Mouse (Mus musculus) lung, postnatal 0 days (tissue): ENCODE data around the gene Ect2. TPM values are rescaled to one million over a fixed set of nuclear protein-coding genes. Genes with fewer than 3 reads are reported as not detected.
A peak's percentile ranks its signal among the peaks of the same experiment; 100 is the strongest.

Experiments
- ATAC-seq: fragments of 200-750 bp; cut with Nextera tagmentation; 2 replicates; pipeline ENCODE4 v1.8.0; 2017; ENCODE audit warnings: moderate library complexity
- DNase-seq: peaks from one replicate; pipeline ENCODE4 v3.0.0-alpha.2; 2016; ENCODE audit warnings: low spot score
- H3K27ac ChIP-seq: fragments of 300-500 bp; sonication (generic); 2 replicates; pipeline ENCODE4 v1.5.1; 2014; ENCODE audit warnings: antibody characterized with exemption, mild to moderate bottlenecking, low read length, mixed read lengths
- H3K27me3 ChIP-seq: fragments of 300-500 bp; sonication (generic); replicated peaks from 2 replicates; pipeline ENCODE4 v1.6.1; 2014; ENCODE audit warnings: low read length, mixed read lengths; ENCODE audit not compliant: insufficient read depth
- H3K36me3 ChIP-seq: fragments of 300-500 bp; sonication (generic); 2 replicates; pipeline ENCODE4 v1.6.1; 2014; ENCODE audit warnings: low read length, mixed read lengths; ENCODE audit not compliant: insufficient read depth
- H3K4me1 ChIP-seq: fragments of 300-500 bp; sonication (generic); 2 replicates; pipeline ENCODE4 v1.6.1; 2014; ENCODE audit warnings: antibody characterized with exemption, low read depth, low read length, mixed read lengths; ENCODE audit not compliant: insufficient read depth
- H3K4me2 ChIP-seq: fragments of 300-500 bp; sonication (generic); replicated peaks from 2 replicates; pipeline ENCODE4 v1.6.1; 2014; ENCODE audit warnings: low read depth, mild to moderate bottlenecking, low read length, moderate library complexity, mixed read lengths
- H3K4me3 ChIP-seq: fragments of 300-500 bp; sonication (generic); 2 replicates; pipeline ENCODE4 v1.5.1; 2014; ENCODE audit warnings: low read depth, low read length
- H3K9ac ChIP-seq: fragments of 300-500 bp; sonication (generic); replicated peaks from 2 replicates; pipeline ENCODE4 v1.6.1; 2014; ENCODE audit warnings: low read depth, mild to moderate bottlenecking
- H3K9me3 ChIP-seq: fragments of 300-500 bp; sonication (generic); 2 replicates; pipeline ENCODE4 v1.6.1; 2016; ENCODE audit warnings: low read length, mixed read lengths
- CTCF ChIP-seq: IDR thresholded peaks from 2 replicates; pipeline ENCODE4 v1.5.1; 2016; ENCODE audit warnings: antibody characterized with exemption, mild to moderate bottlenecking
- EP300 ChIP-seq: IDR thresholded peaks from 2 replicates; pipeline ENCODE4 v1.6.1; 2016; ENCODE audit warnings: antibody characterized with exemption, mild to moderate bottlenecking, control low read depth
- WGBS: fragments of 180-500 bp; shearing (Covaris S2); extraction: QIAGEN DNeasy Blood & Tissue Kit; methylation state at CpG from one replicate; pipeline ENCODE4 v1.1.7; 2014; 5-methylcytosine and 5-hydroxymethylcytosine counted together
- polyA plus RNA-seq: library from polyadenylated mRNA; unstranded; fragments of >200 nt; fragmentation: Nextera tagmentation; extraction: Ambion mirVana; gene quantifications from 2 replicates; pipeline ENCODE4 v1.2.1, GENCODE M21; 2015

Gene Ect2
- polyA plus RNA-seq, 1 experiment from 2014 or later = 4.6 TPM

DNA sequence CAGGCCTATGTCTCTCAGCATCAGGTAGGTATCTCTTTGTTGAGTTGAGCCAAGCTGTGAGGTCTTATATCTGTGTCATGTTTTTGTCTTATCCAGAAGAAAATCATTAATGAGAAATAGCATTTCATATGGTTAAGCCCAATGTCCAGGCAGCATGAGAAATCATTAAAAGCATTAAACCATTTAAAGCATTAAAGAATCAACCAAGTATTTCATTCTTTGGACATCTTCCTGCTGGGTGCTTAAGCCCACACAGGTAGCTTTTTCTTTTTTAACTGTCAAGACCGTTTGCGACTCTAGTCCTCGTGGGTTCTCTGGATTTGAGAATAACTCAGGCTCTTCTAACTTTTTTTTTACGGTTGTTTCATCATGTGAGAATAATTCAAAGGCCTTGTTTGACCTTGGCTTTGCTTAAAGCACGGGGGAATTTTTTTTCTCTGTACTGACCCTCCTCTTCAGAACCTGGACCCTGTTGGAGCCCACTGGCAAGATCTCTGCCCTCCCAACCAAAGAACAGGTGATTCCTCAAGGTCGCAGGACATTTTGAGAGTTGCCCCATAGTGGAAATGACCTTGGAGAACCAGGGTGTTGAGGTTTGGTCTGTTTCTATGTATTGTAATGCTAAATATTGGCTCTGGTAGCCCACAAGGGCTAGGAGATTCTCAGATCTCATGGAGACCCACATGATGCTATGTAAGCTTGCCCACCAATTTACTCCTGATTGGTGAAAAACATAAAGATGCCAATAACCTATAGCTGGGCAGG lies 8.1 kb upstream of the Ect2 start:
- no peaks in the 10 kb centered on the region for H3K36me3 ChIP-seq
- 79% methylated on average over 6 of the region's 6 CpGs for WGBS
- TF ChIP-seq CTCF (no peak), EP300 (no peak)
- H3K4me3 ChIP-seq = no peak overlapping the region
- no peaks in the 10 kb centered on the region for H3K9me3 ChIP-seq
- H3K9ac ChIP-seq = no peak overlapping the region
- no peak for ATAC-seq
- H3K27me3 ChIP-seq = no peaks in the 10 kb centered on the region
- no peak for DNase-seq
- no peak overlapping the region for H3K4me2 ChIP-seq
- no peak overlapping the region for H3K27ac ChIP-seq
- H3K4me1 ChIP-seq = no peaks in the 10 kb centered on the region

DNA sequence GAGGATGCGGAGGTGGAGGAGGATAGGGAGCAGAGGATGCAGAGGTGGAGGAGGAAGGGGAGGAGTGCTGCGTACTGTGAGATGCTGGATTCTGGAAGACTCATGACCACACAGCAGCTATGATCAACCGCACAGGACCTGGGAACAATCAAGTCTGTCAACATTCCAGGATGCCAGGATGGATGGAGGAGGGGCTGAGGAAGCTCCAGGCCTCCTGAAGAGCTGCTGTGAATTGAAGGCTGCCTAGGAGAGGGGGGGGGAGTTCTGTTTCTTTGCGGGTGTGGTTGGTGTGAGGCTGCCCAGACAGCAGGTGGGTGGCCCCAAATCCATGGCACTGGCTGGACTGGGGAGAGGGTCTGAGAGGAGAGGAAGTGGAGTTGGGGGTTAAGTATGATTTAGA lies 5.2 kb upstream of the Ect2 start:
- DNase-seq = no peak

DNA sequence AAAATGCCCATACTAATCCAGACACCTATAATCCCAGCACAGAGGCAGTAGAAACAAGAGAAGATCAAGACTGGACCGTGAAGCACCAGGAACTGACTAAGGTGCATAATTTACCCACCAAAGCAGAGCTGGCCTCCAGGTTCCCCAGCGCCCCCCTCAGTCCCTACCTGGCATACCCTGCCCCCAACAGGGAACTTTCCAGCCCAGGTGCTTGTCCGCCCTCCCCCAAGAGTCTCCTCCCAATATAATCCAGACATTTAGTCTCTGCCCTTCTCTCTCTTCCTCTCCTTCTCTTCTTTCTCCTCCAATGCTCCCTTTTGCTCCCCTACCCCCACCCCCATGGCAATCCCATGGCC lies 2.9 kb upstream of the Ect2 start:
- DNase-seq (no peak), ATAC-seq (no peak)
- Histone ChIP-seq H3K9ac (no peak overlapping the region), H3K4me1 (no peaks in the 10 kb centered on the region), H3K9me3 (no peaks in the 10 kb centered on the region), H3K36me3 (no peaks in the 10 kb centered on the region), H3K4me3 (no peak overlapping the region), H3K27ac (peak overlapping the region; percentile 59), H3K4me2 (no peak overlapping the region), H3K27me3 (no peaks in the 10 kb centered on the region)
- 48% methylated on average over 3 of the region's 3 CpGs for WGBS
- peak; percentile 25 for TF ChIP-seq CTCF
- TF ChIP-seq EP300 = no peak

More for the DNA sequence above, 5.2 kb upstream of the Ect2 start:
- Histone ChIP-seq H3K4me1 (no peaks in the 10 kb centered on the region), H3K9ac (no peak overlapping the region), H3K27ac (no peak overlapping the region), H3K36me3 (no peaks in the 10 kb centered on the region), H3K9me3 (no peaks in the 10 kb centered on the region), H3K4me2 (no peak overlapping the region), H3K27me3 (no peaks in the 10 kb centered on the region), H3K4me3 (no peak overlapping the region)
- 31% methylated on average over 4 of the region's 4 CpGs for WGBS
- no peak for ATAC-seq
- TF ChIP-seq EP300 (no peak), CTCF (no peak)

DNA sequence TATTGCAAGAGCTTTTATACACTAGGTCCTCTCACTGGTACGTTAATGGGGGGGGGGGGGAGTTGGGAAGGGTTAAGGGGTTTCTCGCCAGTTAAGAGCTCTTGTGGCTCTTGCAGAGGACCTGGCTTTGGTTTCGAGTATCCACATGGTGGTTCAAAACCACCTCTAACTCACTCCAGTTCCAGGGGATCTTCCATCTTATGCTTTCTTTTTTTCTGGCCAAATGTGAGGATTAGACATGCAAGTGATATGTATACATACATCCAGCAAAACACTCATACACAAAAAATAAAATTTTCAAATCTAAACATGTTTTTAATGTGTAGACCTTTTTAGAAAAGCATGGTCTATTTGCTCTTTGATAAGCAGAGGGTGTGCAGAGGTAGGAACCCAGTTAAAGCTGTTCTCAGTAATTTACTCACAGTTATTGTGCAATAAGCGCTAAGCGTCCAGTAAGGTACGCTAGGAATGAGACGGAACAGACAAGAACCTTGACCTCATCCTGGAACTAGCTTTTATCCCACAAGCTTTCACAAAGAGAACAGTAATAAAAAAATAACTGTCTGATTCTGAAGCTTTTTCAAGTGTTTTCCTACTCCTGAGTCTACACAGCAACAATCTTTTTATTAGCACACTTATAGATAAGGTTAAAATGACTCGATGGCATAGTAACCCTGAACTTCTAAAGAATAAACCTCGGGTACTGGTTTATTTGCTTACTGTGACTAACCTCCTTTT lies 2.3 kb upstream of the Ect2 start:
- 47% methylated on average over 9 of the region's 9 CpGs for WGBS
- peak overlapping the region; percentile 87 for H3K27ac ChIP-seq
- no peaks in the 10 kb centered on the region for H3K27me3 ChIP-seq
- H3K4me1 ChIP-seq = no peaks in the 10 kb centered on the region
- H3K4me3 ChIP-seq = no peak overlapping the region
- H3K36me3 ChIP-seq = no peaks in the 10 kb centered on the region
- DNase-seq = peak; percentile 92
- H3K9me3 ChIP-seq = no peaks in the 10 kb centered on the region
- TF ChIP-seq EP300 (peak; percentile 96), CTCF (no peak)
- ATAC-seq = peak; percentile 72
- H3K4me2 ChIP-seq = no peak overlapping the region
- H3K9ac ChIP-seq = no peak overlapping the region

DNA sequence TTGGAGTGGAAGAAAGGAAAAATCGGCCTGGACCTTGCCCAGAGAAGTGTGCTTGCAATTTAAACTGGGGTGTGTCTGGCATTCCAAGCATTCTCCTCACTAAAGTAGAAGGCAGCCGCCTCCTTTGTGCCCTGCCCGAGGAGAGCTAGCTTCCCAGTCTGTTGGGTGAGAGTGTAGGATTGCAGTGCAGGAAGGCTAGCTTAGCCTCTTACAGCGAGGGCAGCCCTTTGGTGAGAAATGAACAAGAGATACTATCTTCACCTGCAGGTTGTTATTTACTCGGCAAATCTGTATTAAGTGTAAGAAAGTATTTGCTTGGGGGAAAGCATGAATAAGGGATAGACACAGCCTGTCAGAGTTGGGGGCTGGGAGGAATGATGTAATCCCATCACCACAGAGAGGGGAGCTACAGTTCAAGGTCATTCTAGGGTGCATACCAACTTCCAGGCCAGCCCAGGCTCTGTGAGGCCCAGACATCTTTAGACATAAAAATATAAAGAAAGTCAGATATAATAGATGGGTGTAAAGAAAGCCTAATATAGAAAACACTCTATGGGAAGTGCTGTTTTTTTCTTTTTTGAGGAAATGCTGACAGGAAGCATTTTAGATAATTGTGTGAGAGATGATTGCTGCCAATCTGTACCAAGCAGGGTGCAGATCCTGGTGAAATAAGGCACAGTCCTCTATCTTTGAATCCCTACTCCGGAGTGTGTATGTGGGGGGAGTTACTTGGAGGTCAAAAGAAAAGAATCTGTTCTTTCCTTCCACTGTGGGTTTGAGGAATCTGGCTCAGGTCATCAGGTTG lies 1.6 kb upstream of the Ect2 start:
- WGBS = 26% methylated on average over 6 of the region's 6 CpGs
- H3K27me3 ChIP-seq = no peaks in the 10 kb centered on the region
- H3K9me3 ChIP-seq = no peaks in the 10 kb centered on the region
- TF ChIP-seq EP300 = peak; percentile 87
- no peak for TF ChIP-seq CTCF
- ATAC-seq (peak; percentile 32), DNase-seq (peak; percentile 91)
- H3K4me2 ChIP-seq = no peak overlapping the region
- no peak overlapping the region for H3K4me3 ChIP-seq
- no peaks in the 10 kb centered on the region for H3K4me1 ChIP-seq
- H3K36me3 ChIP-seq = no peaks in the 10 kb centered on the region
- H3K27ac ChIP-seq = peak overlapping the region; percentile 87
- H3K9ac ChIP-seq = no peak overlapping the region

DNA sequence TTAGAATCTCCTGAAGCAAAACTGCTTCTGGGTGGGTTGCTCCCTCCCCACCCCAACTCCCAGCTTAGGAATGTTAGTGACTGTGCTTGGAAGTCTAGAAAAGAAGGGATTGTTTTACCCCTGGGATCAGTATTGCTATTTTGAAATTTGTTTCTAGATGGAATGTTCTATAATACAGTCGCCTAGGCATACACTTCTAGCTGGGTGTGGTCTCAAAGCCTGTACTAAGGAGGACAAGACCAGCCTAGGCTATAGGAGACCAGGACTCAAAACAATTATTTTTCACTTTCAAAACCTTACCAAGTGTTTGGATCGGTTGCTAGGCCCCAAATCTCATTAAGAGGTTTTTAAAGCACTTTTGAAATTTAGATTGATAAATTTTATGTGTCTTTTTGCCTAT lies 602 bp upstream of the Ect2 start:
- Histone ChIP-seq H3K4me3 (peak overlapping the region; percentile 86), H3K27me3 (no peaks in the 10 kb centered on the region), H3K4me1 (no peaks in the 10 kb centered on the region), H3K4me2 (peak overlapping the region; percentile 97), H3K27ac (peak overlapping the region; percentile 87), H3K36me3 (no peaks in the 10 kb centered on the region), H3K9ac (no peak overlapping the region), H3K9me3 (no peaks in the 10 kb centered on the region)
- DNase-seq = no peak
- TF ChIP-seq EP300 = no peak; the same call in 1 of the 2 replicates
- TF ChIP-seq CTCF = no peak
- WGBS = 36% methylated on average over 2 of the region's 2 CpGs
- peak; percentile 20 for ATAC-seq
